Mouse (Mus musculus): ENCODE measurements around the gene Astn2.

The Astn2 gene

DNA sequence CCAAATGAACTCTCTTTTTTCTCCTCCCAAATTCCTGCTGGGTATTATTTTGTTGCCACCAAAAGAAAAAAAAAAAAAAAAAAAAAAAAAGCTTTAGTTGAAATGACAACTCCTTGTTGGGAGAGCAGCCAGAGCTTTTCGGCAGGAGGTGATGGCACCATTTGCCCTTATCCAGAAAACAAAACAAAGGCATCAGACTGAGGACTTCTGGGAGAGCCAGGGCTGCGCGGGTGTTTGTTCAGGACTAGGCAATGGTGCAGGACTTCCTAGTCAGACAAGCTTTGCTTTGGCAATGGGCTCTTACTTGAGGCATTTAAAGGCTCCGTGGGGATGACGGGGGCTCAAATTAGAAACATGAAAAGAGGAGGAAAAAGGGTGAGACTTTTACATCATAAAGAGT, 817.5 kb downstream of the Astn2 start:
- Histone ChIP-seq H3K27me3 (ENCODE audit: insufficient read depth, low read length) (no peaks in the 10 kb centered on the region), H3K4me1 (replicated peaks; ENCODE audit: low read depth, low read length) (0 out of 2 replicates have a peak, but pooled peaks cover 4% of the 10 kb centered on the region), H3K36me3 (ENCODE audit: insufficient read depth, low read length) (no peaks in the 10 kb centered on the region), H3K4me3 (replicated peaks; ENCODE audit: low read length) (no peak overlapping the region), H3K9me3 (ENCODE audit: low read length) (no peaks in the 10 kb centered on the region)
- TF ChIP-seq CTCF (conservative IDR thresholded peaks at IDR 0.05; ENCODE audit: low read length) (no peak), POU5F1 (IDR thresholded peaks at IDR 0.05; ENCODE audit: borderline replicate concordance, low read length) (no peak), NANOG (IDR thresholded peaks at IDR 0.05; ENCODE audit: borderline replicate concordance, low read length) (no peak)

DNA sequence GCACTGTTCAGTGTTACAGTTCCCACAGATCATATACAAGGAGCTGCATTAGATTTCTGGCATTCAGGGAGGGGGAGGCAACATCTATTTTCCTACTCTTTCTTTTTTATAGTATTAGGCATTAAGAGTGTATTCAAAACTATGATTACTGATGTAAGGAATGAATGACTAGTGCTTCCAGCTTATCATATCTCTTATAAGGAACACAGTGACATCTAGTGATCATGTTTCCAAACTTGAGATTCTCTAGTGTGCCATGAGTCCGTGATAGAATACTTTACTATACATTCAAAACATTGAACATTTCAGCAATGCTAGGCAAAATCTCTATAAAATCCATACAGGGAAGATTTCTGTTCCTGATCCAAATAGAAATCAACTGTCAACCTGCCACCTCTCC, 824.2 kb downstream of the Astn2 start:
- H3K4me1 ChIP-seq (replicated peaks; ENCODE audit: low read depth, low read length) = 0 out of 2 replicates have a peak, but pooled peaks cover 4% of the 10 kb centered on the region
- no peak overlapping the region for H3K4me3 ChIP-seq (replicated peaks; ENCODE audit: low read length)
- no peaks in the 10 kb centered on the region for H3K27me3 ChIP-seq (ENCODE audit: insufficient read depth, low read length)
- no peaks in the 10 kb centered on the region for H3K9me3 ChIP-seq (ENCODE audit: low read length)
- H3K36me3 ChIP-seq (ENCODE audit: insufficient read depth, low read length) = no peaks in the 10 kb centered on the region
- TF ChIP-seq POU5F1 (IDR thresholded peaks at IDR 0.05; ENCODE audit: borderline replicate concordance, low read length) (no peak), NANOG (IDR thresholded peaks at IDR 0.05; ENCODE audit: borderline replicate concordance, low read length) (no peak), CTCF (conservative IDR thresholded peaks at IDR 0.05; ENCODE audit: low read length) (no peak)

DNA sequence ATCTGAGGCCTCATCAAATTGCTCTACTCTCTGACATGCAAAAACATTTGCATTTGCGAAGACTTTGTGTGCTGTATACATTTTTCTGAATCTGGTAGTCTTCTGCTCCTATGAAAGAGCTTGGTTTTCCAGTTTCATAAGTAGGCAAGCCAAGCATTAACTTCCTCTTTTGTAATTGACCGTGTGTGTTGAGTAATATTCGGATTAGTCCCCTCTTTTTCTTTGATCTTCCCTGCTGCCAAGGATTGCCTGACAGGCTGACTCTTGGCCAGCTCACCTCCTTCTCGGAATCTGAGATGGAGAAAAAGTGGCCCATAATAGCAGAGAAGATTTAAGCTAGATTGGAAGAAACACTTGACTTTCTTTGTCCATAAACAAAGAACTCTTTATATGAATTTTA, 838.9 kb downstream of the Astn2 start:
- TF ChIP-seq CTCF (conservative IDR thresholded peaks at IDR 0.05; ENCODE audit: low read length) = no peak
- TF ChIP-seq POU5F1 (IDR thresholded peaks at IDR 0.05; ENCODE audit: borderline replicate concordance, low read length) = no peak
- TF ChIP-seq NANOG (IDR thresholded peaks at IDR 0.05; ENCODE audit: borderline replicate concordance, low read length) = no peak
- Histone ChIP-seq H3K4me1 (replicated peaks; ENCODE audit: low read depth, low read length) (no peaks in the 10 kb centered on the region), H3K9me3 (ENCODE audit: low read length) (no peaks in the 10 kb centered on the region), H3K27me3 (ENCODE audit: insufficient read depth, low read length) (no peaks in the 10 kb centered on the region), H3K36me3 (ENCODE audit: insufficient read depth, low read length) (no peaks in the 10 kb centered on the region), H3K4me3 (replicated peaks; ENCODE audit: low read length) (no peak overlapping the region)

DNA sequence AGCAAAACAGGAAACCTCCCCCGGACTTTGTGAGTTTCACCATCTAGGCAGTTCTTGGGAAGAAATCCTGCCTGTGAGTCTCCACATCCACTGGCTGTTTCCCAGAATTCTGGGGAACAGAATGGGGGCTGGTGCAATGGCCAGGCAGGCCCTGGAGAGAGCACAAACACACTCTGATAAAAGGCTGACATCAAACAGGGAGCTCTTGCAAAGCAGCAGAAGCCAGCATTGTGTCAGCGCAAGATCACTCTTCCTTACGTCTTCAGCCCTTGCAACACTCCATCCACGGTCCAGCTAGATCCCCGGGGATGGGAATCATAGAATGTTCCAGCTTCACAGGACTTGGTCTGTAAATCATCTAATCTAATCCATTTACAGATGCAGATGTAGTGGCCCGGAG, 855.9 kb downstream of the Astn2 start:
- H3K27me3 ChIP-seq (ENCODE audit: insufficient read depth, low read length) = no peaks in the 10 kb centered on the region
- H3K9me3 ChIP-seq (ENCODE audit: low read length) = no peaks in the 10 kb centered on the region
- TF ChIP-seq CTCF (conservative IDR thresholded peaks at IDR 0.05; ENCODE audit: low read length) (no peak), POU5F1 (IDR thresholded peaks at IDR 0.05; ENCODE audit: borderline replicate concordance, low read length) (no peak), NANOG (IDR thresholded peaks at IDR 0.05; ENCODE audit: borderline replicate concordance, low read length) (no peak)
- H3K4me1 ChIP-seq (replicated peaks; ENCODE audit: low read depth, low read length) = no peaks in the 10 kb centered on the region
- H3K36me3 ChIP-seq (ENCODE audit: insufficient read depth, low read length) = no peaks in the 10 kb centered on the region
- no peak overlapping the region for H3K4me3 ChIP-seq (replicated peaks; ENCODE audit: low read length)

DNA sequence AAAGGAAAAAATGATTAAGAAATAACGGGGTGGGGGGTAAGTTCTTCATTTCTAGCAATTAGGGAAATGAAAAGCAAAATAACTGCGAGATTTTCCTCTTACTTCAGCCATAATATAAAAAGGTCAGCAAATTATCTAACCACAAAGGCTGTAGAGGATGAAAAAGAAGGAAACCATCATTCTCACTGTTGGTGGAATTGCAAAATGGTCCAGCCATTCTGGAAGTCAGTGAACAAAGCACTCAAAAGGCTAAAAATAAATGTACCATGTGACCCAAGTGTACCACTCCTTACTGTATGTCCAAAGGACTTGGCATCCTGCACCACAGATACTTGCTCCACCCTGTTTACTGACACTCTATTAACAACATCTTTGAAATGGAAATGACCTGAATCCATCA, 858.8 kb downstream of the Astn2 start:
- Histone ChIP-seq H3K4me3 (replicated peaks; ENCODE audit: low read length) (no peak overlapping the region), H3K4me1 (replicated peaks; ENCODE audit: low read depth, low read length) (no peaks in the 10 kb centered on the region), H3K9me3 (ENCODE audit: low read length) (no peaks in the 10 kb centered on the region), H3K27me3 (ENCODE audit: insufficient read depth, low read length) (no peaks in the 10 kb centered on the region), H3K36me3 (ENCODE audit: insufficient read depth, low read length) (no peaks in the 10 kb centered on the region)
- no peak for TF ChIP-seq CTCF (conservative IDR thresholded peaks at IDR 0.05; ENCODE audit: low read length)
- no peak for TF ChIP-seq POU5F1 (IDR thresholded peaks at IDR 0.05; ENCODE audit: borderline replicate concordance, low read length)
- TF ChIP-seq NANOG (IDR thresholded peaks at IDR 0.05; ENCODE audit: borderline replicate concordance, low read length) = no peak

DNA sequence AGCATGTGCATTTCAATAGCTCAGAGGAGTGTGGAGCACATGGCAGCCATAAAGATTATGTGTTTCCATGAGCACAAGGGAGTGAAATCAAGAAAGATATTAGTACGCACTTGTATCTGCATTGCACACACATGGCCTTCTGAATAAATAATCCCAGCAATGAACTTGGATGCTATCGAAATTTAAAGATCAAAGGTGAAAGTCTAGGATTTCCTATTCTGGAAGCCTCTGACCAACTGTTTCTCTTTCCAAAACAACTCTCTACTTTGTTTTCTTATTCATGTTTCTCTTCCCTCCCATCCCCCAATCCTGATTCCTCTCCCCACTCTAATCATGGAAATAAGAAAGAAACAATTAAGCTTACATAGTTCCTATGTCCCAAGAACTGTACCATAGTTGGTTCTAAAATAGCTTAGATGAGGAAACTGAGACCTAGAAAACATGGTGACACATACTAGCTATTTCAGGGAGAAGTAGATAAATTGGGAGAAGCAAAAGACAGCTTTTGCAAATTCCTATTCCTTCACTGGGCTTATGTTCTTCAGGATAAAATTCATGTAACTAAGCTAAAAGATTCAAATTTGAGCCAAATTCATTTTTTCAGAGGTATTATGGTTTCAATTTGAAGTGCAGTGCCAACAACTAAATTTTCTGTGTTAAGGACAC, 872.2 kb downstream of the Astn2 start:
- H3K4me3 ChIP-seq (replicated peaks; ENCODE audit: low read length) = no peak overlapping the region
- no peaks in the 10 kb centered on the region for H3K36me3 ChIP-seq (ENCODE audit: insufficient read depth, low read length)
- no peaks in the 10 kb centered on the region for H3K9me3 ChIP-seq (ENCODE audit: low read length)
- H3K27me3 ChIP-seq (ENCODE audit: insufficient read depth, low read length) = no peaks in the 10 kb centered on the region
- no peak for TF ChIP-seq CTCF (conservative IDR thresholded peaks at IDR 0.05; ENCODE audit: low read length)
- no peak for TF ChIP-seq POU5F1 (IDR thresholded peaks at IDR 0.05; ENCODE audit: borderline replicate concordance, low read length)
- TF ChIP-seq NANOG (IDR thresholded peaks at IDR 0.05; ENCODE audit: borderline replicate concordance, low read length) = no peak
- no peaks in the 10 kb centered on the region for H3K4me1 ChIP-seq (replicated peaks; ENCODE audit: low read depth, low read length)

DNA sequence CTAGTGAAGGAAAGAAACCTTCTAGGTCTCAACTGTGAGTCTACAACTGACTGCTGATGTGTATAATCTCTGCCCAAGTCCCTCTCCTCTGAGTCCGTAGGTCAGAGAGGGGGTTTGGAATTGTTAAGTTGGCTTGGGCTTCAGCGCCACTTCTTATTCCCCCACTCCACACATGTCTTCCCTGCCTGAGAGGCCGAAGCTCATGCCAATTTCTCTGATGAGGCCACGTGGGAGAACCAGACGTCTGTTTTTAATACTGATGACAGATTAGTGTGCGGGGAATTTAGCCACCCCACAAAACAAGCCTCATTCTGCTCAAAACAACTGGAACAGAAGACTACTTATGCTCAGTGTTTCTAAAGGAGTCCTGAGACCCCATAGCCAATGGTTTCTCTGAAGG, 872.8 kb downstream of the Astn2 start:
- no peak overlapping the region for H3K4me3 ChIP-seq (replicated peaks; ENCODE audit: low read length)
- H3K27me3 ChIP-seq (ENCODE audit: insufficient read depth, low read length) = no peaks in the 10 kb centered on the region
- TF ChIP-seq NANOG (IDR thresholded peaks at IDR 0.05; ENCODE audit: borderline replicate concordance, low read length) (no peak), CTCF (conservative IDR thresholded peaks at IDR 0.05; ENCODE audit: low read length) (no peak), POU5F1 (IDR thresholded peaks at IDR 0.05; ENCODE audit: borderline replicate concordance, low read length) (no peak)
- H3K4me1 ChIP-seq (replicated peaks; ENCODE audit: low read depth, low read length) = no peaks in the 10 kb centered on the region
- H3K36me3 ChIP-seq (ENCODE audit: insufficient read depth, low read length) = no peaks in the 10 kb centered on the region
- no peaks in the 10 kb centered on the region for H3K9me3 ChIP-seq (ENCODE audit: low read length)

DNA sequence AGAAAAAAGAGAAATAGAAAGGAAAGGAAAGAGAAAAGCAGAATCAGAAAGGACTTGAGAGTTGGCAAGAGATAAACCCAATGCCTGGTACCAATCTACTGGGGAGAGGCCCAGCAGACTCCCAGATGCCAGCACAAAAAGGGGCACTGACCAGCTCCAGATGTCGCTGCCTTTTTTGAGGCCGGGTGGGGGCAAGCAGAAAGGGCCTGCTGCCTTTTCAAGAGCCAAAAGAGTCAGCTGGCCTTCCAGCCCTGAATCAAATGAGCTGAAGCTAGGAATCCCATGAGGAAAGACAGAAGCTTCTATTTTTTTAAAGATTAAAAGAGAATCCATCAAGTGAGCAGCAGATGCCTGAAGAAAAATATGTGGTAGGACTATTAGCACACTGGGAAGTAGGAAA, 873.5 kb downstream of the Astn2 start:
- no peaks in the 10 kb centered on the region for H3K36me3 ChIP-seq (ENCODE audit: insufficient read depth, low read length)
- H3K9me3 ChIP-seq (ENCODE audit: low read length) = no peaks in the 10 kb centered on the region
- no peaks in the 10 kb centered on the region for H3K27me3 ChIP-seq (ENCODE audit: insufficient read depth, low read length)
- TF ChIP-seq POU5F1 (IDR thresholded peaks at IDR 0.05; ENCODE audit: borderline replicate concordance, low read length) (no peak), CTCF (conservative IDR thresholded peaks at IDR 0.05; ENCODE audit: low read length) (no peak), NANOG (IDR thresholded peaks at IDR 0.05; ENCODE audit: borderline replicate concordance, low read length) (no peak)
- no peaks in the 10 kb centered on the region for H3K4me1 ChIP-seq (replicated peaks; ENCODE audit: low read depth, low read length)
- no peak overlapping the region for H3K4me3 ChIP-seq (replicated peaks; ENCODE audit: low read length)

DNA sequence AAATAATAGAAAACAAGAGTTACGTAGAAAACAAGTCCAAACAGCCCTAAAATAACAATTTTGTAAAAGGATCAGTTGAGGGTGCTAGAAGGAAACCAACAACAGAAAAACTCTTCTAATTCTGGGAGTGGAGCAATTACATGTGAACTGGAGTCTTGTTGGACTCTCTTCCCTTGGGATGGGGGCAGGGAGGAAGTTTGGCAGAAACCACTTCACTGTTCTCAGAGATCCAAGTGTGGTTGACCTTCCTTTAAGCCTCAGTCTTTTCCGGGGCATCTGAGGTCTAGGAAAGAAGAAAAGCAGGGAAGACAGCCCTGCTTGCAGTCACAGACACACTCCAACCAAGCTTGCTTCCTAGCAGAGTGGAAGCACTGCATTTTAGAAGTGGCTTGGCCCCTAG, 896.3 kb downstream of the Astn2 start:
- TF ChIP-seq NANOG (IDR thresholded peaks at IDR 0.05; ENCODE audit: borderline replicate concordance, low read length) (no peak), POU5F1 (IDR thresholded peaks at IDR 0.05; ENCODE audit: borderline replicate concordance, low read length) (no peak), CTCF (conservative IDR thresholded peaks at IDR 0.05; ENCODE audit: low read length) (no peak)
- no peaks in the 10 kb centered on the region for H3K36me3 ChIP-seq (ENCODE audit: insufficient read depth, low read length)
- H3K9me3 ChIP-seq (ENCODE audit: low read length) = no peaks in the 10 kb centered on the region
- H3K4me1 ChIP-seq (replicated peaks; ENCODE audit: low read depth, low read length) = no peaks in the 10 kb centered on the region
- H3K4me3 ChIP-seq (replicated peaks; ENCODE audit: low read length) = no peak overlapping the region
- no peaks in the 10 kb centered on the region for H3K27me3 ChIP-seq (ENCODE audit: insufficient read depth, low read length)

Data from E14TG2a.4 (cell line).